Mouse (Mus musculus) yolk sac, embryonic 10.5 days (tissue): ENCODE measurements around the gene Cldnd1.

Source experiments
- DNase-seq: peaks from one replicate; pipeline ENCODE4 v3.0.0-alpha.2; 2017; ENCODE audit warnings: low spot score

Gene Cldnd1

GRCm38 (mm10) chr16:58727477-58728131, at the start of gene Cldnd1:
Gene Cldnd1 (plus strand): TSS chr16:58727910.
- DNase-seq, result peak; percentile 99

GRCm38 (mm10) chr16:58678660-58679059, 49.0 kb upstream of the Cldnd1 start:
- DNase-seq, result no peak

GRCm38 (mm10) chr16:58682046-58682445, 45.7 kb upstream of the Cldnd1 start:
- no peak for DNase-seq

- DNase-seq, result no peak
These were observed 44.8 kb upstream of the Cldnd1 start for GRCm38 (mm10) chr16:58682870-58683269.

GRCm38 (mm10) chr16:58683911-58684310, 43.8 kb upstream of the Cldnd1 start:
- DNase-seq, result no peak

- no peak for DNase-seq
These were observed 43.2 kb upstream of the Cldnd1 start for GRCm38 (mm10) chr16:58684537-58684936.

- DNase-seq, result no peak
These were observed 41.9 kb upstream of the Cldnd1 start for GRCm38 (mm10) chr16:58685548-58686537.

GRCm38 (mm10) chr16:58688534-58688933, 39.2 kb upstream of the Cldnd1 start:
- no peak for DNase-seq

GRCm38 (mm10) chr16:58689555-58690169, 38.0 kb upstream of the Cldnd1 start:
- DNase-seq, result no peak

- DNase-seq, result no peak
These were observed 37.4 kb upstream of the Cldnd1 start for GRCm38 (mm10) chr16:58690322-58690732.

- DNase-seq, result no peak
These were observed 33.6 kb upstream of the Cldnd1 start for GRCm38 (mm10) chr16:58694091-58694490.

- no peak for DNase-seq
These were observed 30.9 kb upstream of the Cldnd1 start for GRCm38 (mm10) chr16:58696796-58697195.

GRCm38 (mm10) chr16:58697261-58697660, 30.4 kb upstream of the Cldnd1 start:
- no peak for DNase-seq

GRCm38 (mm10) chr16:58700174-58700573, 27.5 kb upstream of the Cldnd1 start:
- no peak for DNase-seq

GRCm38 (mm10) chr16:58700816-58701424, 26.8 kb upstream of the Cldnd1 start:
- DNase-seq, result no peak

- DNase-seq, result no peak
These were observed 25.9 kb upstream of the Cldnd1 start for GRCm38 (mm10) chr16:58701779-58702178.

GRCm38 (mm10) chr16:58702329-58702932, 25.3 kb upstream of the Cldnd1 start:
- no peak for DNase-seq

- peak; percentile 46 for DNase-seq
These were observed 24.2 kb upstream of the Cldnd1 start for GRCm38 (mm10) chr16:58703382-58704124.

- no peak for DNase-seq
These were observed 22.7 kb upstream of the Cldnd1 start for GRCm38 (mm10) chr16:58704999-58705398.

GRCm38 (mm10) chr16:58707276-58707905, 20.3 kb upstream of the Cldnd1 start:
- DNase-seq, result no peak
